Mouse (Mus musculus) stomach, postnatal 0 days (tissue): ENCODE results near the gene E2f6.

ENCODE experiments used
- CTCF ChIP-seq: IDR thresholded peaks from 2 replicates; pipeline ENCODE4 v1.5.1; 2016; ENCODE audit warnings: antibody characterized with exemption, low read depth, mild to moderate bottlenecking, moderate library complexity
- EP300 ChIP-seq: optimal IDR thresholded peaks from 2 replicates; pipeline ENCODE3; 2016; ENCODE audit warnings: antibody characterized with exemption

- TF ChIP-seq CTCF (no peak), EP300 (no peak)
Observed at GRCm38 (mm10) chr12:16875269-16875668, 64.5 kb downstream of the E2f6 start.
